Mouse (Mus musculus): ENCODE measurements around the gene Vps45.

DNA sequence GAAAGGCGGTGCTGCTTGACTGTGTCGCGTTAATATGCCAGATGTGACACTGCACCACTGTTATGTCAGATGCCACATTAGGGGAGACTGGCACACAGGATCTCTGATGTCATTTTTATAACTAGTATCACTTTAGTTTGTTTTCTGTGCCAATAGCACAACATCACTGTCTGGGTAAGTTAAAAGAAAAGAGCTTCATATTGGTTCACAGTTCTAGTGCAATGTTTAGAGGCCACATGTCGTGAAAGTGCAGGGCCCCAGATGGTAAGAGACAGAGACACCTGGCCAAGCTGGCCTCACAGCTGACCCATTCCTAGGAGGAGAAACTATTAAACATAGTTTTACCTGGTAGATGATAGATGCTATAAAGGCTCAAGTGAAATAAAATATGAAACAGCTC is 7.1 kb downstream of the Vps45 start:
- TF ChIP-seq CTCF (IDR thresholded peaks at IDR 0.05; ENCODE audit: borderline replicate concordance, control insufficient read depth, extremely low read depth, insufficient read depth, low read length, poor library complexity) (no peak), POLR2A (IDR thresholded peaks at IDR 0.05; ENCODE audit: control insufficient read depth, extremely low read depth, insufficient read depth, low read length, poor library complexity) (no peak)

All from thymus, adult 2 months (tissue).